Mouse (Mus musculus): ENCODE results near the gene Phldb3. TPM values are rescaled to one million over a fixed set of nuclear protein-coding genes. Genes with fewer than 3 reads are reported as not detected.
A peak's percentile ranks its signal among the peaks of the same experiment; 100 is the strongest.

Gene Phldb3
- polyA plus RNA-seq, 1 experiment from 2014 or later = not detected

DNA sequence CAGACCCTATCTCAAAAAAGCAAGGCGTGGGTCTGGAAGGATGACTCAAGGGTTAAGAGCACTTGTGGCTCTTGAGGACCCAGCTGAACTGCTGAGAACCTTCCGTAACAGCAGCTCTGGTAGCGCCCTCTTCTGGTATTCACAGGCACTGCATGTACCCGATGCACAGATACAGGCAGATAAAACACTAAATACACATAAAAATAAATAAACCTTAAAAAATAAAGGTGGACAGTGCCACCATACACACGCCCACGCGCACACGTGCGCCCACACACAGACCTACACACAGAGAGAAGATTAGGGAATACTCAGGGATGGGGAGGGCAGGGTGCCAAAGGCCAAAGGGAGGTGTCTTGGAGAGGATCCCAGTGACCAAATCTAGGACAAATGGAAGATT is 31.9 kb downstream of the Phldb3 start:
- WGBS = 8% methylated on average over 9 of the region's 9 CpGs
- H3K27me3 ChIP-seq = peaks cover 46% of the 10 kb centered on the region

DNA sequence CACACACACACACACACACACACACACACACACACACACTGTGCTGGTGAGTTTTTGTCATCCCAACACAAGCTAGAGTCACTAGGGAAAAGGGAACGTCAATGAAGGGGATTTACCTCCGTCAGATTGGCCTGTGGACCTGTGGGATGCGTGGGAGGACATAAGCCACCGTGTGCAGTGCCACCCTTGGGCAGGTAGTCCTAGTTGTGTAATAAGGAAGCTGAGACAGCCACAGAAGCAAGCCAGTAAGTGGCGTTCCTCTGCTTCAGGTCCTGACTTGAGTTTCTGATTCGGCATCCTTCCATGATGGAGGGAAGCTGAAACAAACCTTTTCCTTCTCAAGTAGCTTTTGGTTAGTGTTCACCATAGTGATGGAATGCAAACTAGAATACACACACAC is 33.9 kb downstream of the Phldb3 start:
- Histone ChIP-seq H3K27ac (replicated peaks) (no peak overlapping the region), H3K9me3 (no peaks in the 10 kb centered on the region), H3K9ac (replicated peaks) (no peak overlapping the region), H3K36me3 (no peaks in the 10 kb centered on the region), H3K27me3 (peaks cover 26% of the 10 kb centered on the region), H3K4me3 (no peak overlapping the region), H3K4me2 (replicated peaks) (no peak overlapping the region), H3K4me1 (no peaks in the 10 kb centered on the region)
- WGBS = 89% methylated on average over 6 of the region's 6 CpGs
- no peak for ATAC-seq (ENCODE audit: low FRiP score, low read depth)

More for the DNA sequence above, 31.9 kb downstream of the Phldb3 start:
- Histone ChIP-seq H3K9me3 (no peaks in the 10 kb centered on the region), H3K27ac (replicated peaks) (no peak overlapping the region), H3K4me1 (peaks cover 12% of the 10 kb centered on the region), H3K4me2 (replicated peaks) (no peak overlapping the region), H3K36me3 (no peaks in the 10 kb centered on the region), H3K4me3 (no peak overlapping the region), H3K9ac (replicated peaks) (no peak overlapping the region)
- ATAC-seq (ENCODE audit: low FRiP score, low read depth) = no peak

DNA sequence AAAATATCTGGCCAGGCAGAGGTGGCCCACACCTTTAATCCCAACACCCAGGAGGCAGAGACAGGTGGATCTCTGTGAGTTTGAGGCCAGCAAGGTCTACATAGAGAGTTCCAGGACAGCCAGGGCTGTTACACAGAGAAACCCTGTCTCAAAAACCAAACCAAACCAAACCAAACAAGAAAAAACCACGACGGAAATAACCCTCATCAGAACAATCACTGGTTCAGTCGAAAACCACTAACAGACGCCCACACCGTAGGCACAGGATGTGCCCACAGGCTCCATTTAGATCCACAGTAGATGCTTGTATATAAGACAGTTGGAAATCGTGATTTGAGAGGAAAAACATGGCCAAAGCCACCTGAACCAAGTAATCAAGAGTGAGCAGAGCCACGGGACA is 34.4 kb downstream of the Phldb3 start:
- 79% methylated on average over 7 of the region's 7 CpGs for WGBS
- Histone ChIP-seq H3K4me2 (replicated peaks) (no peak overlapping the region), H3K9ac (replicated peaks) (no peak overlapping the region), H3K4me1 (no peaks in the 10 kb centered on the region), H3K4me3 (no peak overlapping the region), H3K27me3 (peaks cover 21% of the 10 kb centered on the region), H3K36me3 (no peaks in the 10 kb centered on the region), H3K9me3 (no peaks in the 10 kb centered on the region), H3K27ac (replicated peaks) (no peak overlapping the region)
- ATAC-seq (ENCODE audit: low FRiP score, low read depth) = no peak

DNA sequence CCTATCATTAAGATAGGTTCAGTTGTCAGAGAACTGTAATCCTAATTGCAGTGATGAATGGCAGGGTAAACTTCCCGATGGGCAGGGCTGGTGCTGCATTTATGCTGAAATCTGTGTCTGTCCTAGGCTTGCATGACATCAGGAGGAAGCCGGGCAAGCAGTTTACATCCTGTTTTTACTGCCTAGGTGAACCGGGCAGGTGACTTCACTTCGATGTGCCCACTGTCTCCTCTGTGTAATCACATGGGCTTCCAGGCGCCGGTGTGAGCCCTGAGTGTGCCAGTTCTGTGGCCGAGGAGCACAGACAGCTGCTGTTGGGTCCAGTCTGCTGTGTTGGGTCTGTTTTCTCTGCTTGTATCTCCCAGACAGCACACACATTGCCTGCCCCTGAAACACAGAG is 35.9 kb downstream of the Phldb3 start:
- Histone ChIP-seq H3K27me3 (peaks cover 9% of the 10 kb centered on the region), H3K36me3 (no peaks in the 10 kb centered on the region), H3K4me2 (replicated peaks) (no peak overlapping the region), H3K4me1 (no peaks in the 10 kb centered on the region), H3K4me3 (no peak overlapping the region), H3K9ac (replicated peaks) (no peak overlapping the region), H3K9me3 (no peaks in the 10 kb centered on the region), H3K27ac (replicated peaks) (no peak overlapping the region)
- WGBS = 81% methylated on average over 7 of the region's 7 CpGs
- ATAC-seq (ENCODE audit: low FRiP score, low read depth) = no peak

DNA sequence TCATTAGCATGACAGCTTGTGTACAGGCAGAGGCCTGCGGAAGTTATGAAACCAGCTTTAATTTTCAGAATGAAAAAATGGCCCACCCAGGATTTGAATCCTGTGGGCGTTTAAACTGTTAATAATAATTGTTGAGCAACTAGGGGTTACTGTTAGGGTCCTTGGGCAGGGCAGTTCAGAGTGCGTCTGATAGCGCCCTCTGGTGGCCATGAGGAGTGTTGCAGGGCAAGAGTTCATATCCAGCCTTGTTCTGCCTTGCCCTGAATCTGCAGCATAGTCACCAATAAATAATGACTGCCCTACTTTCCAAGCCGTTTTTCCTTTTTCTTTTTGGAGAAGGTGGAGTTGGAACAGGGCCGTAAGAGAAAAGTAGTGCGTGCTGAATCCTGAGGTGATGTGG is 43.1 kb downstream of the Phldb3 start:
- no peaks in the 10 kb centered on the region for H3K36me3 ChIP-seq
- H3K9ac ChIP-seq (replicated peaks) = no peak overlapping the region
- no peak for ATAC-seq (ENCODE audit: low FRiP score, low read depth)
- no peak overlapping the region for H3K4me3 ChIP-seq
- no peaks in the 10 kb centered on the region for H3K4me1 ChIP-seq
- H3K27ac ChIP-seq (replicated peaks) = no peak overlapping the region
- WGBS = 26% methylated on average over 7 of the region's 7 CpGs
- H3K27me3 ChIP-seq = peaks cover 4% of the 10 kb centered on the region; the same call in 1 of the 2 replicates
- no peak overlapping the region for H3K4me2 ChIP-seq (replicated peaks)
- H3K9me3 ChIP-seq = no peaks in the 10 kb centered on the region

DNA sequence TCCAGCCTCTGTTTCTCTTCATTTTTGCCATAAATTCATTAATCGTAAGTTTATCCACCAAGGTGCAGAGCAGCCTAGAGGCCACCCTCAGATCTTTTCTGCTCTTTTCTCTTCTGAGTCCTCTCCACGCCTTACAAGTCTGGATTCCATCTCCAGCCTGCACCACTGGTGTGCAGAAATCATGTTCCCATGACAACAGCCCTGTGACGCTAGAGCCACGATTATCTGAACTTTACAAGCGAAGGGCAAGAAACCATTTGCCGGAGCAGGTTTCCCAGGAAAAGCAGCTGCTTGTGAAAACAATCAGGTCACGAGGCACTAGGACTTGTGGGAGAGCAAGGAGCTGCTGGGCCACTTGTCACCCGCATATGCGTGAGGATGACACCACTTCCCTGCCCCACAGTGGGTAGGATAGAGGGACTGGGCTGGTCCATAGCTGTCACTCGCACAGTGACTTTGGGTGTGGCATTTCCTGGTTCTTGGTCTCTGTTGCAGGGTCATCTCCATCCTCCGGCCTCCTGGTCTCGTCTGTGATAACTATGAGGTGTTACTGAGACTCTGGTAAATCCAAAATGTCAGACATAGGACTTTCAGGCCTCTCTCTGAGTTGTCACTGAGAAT is 49.3 kb downstream of the Phldb3 start:
- no peaks in the 10 kb centered on the region for H3K36me3 ChIP-seq
- H3K4me2 ChIP-seq (replicated peaks) = no peak overlapping the region
- H3K27me3 ChIP-seq = 0 out of 2 replicates have a peak, but pooled peaks cover 8% of the 10 kb centered on the region
- 70% methylated on average over 12 of the region's 12 CpGs for WGBS
- no peaks in the 10 kb centered on the region for H3K9me3 ChIP-seq
- no peak for ATAC-seq (ENCODE audit: low FRiP score, low read depth)
- no peak overlapping the region for H3K9ac ChIP-seq (replicated peaks)
- no peak overlapping the region for H3K4me3 ChIP-seq
- no peaks in the 10 kb centered on the region for H3K4me1 ChIP-seq
- H3K27ac ChIP-seq (replicated peaks) = no peak overlapping the region

DNA sequence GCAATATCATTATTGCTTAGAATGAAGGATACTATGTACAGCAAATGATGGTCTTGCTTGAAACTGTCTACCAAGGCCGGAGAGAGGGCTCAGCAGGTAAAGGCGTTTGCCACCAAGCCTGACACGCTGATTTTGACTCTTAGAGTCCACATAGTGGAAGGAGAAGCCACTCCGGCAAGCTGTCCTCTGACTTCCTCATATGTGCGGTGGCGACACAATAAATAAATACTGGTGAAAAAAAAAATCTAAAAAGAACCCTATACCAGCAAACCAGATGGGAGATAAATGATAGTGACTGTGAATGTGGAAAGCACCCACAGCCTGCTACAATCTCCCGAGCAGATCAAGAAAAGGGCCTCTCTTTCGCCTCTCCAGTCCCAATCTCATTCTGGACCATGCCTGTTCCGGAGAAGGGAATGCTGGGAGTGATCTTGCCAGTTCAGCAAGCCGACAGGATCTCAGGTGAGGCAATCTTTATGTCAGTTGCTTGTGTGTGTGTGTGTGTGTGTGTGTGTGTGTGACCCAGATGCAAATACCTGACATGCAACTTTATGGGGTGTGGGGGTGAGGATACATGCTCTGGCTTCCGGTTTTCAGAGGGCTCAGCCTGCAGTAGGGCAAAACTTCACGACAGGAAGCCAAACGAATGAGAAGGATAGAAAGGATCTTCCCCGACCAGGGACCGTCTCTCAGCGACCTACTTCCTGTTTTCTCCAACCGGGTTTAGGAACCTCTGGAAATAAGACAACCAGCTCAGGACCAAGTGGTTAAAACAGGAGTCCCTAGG is 50.7 kb downstream of the Phldb3 start:
- Histone ChIP-seq H3K4me3 (no peak overlapping the region), H3K4me2 (replicated peaks) (no peak overlapping the region), H3K27me3 (0 out of 2 replicates have a peak, but pooled peaks cover 4% of the 10 kb centered on the region), H3K4me1 (no peaks in the 10 kb centered on the region), H3K9me3 (no peaks in the 10 kb centered on the region), H3K9ac (replicated peaks) (no peak overlapping the region), H3K36me3 (no peaks in the 10 kb centered on the region), H3K27ac (replicated peaks) (no peak overlapping the region)
- no peak for ATAC-seq (ENCODE audit: low FRiP score, low read depth)
- 73% methylated on average over 17 of the region's 17 CpGs for WGBS

DNA sequence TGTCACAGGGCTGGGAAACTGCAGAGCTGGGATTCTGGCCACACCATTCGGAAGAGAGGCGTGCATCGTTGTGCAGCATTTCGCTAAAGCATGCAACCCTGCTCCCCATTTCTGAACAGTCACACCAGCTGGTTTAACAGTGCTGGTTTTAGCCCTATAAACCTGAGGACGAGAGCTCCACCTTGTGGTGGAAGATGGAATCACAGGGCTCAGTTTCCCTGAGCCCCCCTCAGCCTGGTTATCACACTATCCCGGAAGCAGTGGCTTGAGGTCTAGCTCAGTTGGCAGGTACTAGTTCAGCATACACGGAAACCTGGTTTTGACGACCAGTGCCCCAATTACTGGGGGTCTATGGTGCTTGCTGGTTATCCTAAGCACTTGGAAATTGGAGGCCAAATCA is 52.0 kb downstream of the Phldb3 start:
- no peaks in the 10 kb centered on the region for H3K4me1 ChIP-seq
- H3K27me3 ChIP-seq = 0 out of 2 replicates have a peak, but pooled peaks cover 4% of the 10 kb centered on the region
- no peak overlapping the region for H3K9ac ChIP-seq (replicated peaks)
- H3K4me2 ChIP-seq (replicated peaks) = no peak overlapping the region
- H3K36me3 ChIP-seq = no peaks in the 10 kb centered on the region
- H3K27ac ChIP-seq (replicated peaks) = no peak overlapping the region
- H3K4me3 ChIP-seq = no peak overlapping the region
- peak; percentile 75 for ATAC-seq (ENCODE audit: low FRiP score, low read depth)
- 19% methylated on average over 8 of the region's 8 CpGs for WGBS
- no peaks in the 10 kb centered on the region for H3K9me3 ChIP-seq

DNA sequence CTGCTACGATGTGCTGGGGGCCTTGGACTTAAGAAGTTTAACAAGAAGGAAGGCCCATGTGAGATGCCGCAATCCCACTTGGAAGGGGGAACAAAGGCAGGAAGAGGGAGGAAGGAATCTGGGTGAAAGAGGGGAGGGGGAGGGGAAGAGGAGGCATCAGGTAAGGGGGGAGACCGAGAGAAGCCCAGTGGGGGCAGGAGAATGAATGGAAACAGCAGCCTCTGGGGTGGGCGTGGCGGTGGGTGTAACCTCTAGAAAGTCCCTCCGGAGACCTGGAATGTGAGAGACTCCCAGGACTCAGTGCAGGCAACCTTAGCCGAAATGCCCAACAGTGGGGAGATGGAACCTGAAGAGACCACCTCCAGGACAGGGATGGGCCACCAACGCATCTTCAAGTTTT is 53.7 kb downstream of the Phldb3 start:
- H3K27ac ChIP-seq (replicated peaks) = no peak overlapping the region
- WGBS = 45% methylated on average over 8 of the region's 8 CpGs
- H3K27me3 ChIP-seq = 0 out of 2 replicates have a peak, but pooled peaks cover 4% of the 10 kb centered on the region
- H3K9me3 ChIP-seq = no peaks in the 10 kb centered on the region
- H3K36me3 ChIP-seq = no peaks in the 10 kb centered on the region
- H3K4me1 ChIP-seq = no peaks in the 10 kb centered on the region
- ATAC-seq (ENCODE audit: low FRiP score, low read depth) = no peak
- H3K4me2 ChIP-seq (replicated peaks) = no peak overlapping the region
- no peak overlapping the region for H3K9ac ChIP-seq (replicated peaks)
- no peak overlapping the region for H3K4me3 ChIP-seq

DNA sequence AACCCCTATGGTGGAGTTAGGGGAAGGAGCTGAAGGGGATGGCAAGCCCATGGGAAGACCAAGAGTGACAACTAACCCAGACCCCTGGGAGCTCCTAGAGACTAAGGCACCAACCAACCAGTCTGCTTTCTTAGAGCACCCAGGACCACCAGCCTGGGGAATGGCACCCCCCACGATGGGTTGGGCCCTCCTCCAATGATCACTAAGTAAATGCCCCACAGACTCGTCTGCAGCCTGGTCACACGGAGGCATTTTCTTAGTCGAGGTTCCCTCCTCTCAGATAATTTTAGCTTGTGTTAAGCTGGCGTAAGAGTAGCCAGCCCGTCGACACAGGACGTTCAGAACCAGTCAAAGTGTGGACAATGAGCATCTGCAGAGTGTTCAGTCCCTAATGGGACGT is 54.4 kb downstream of the Phldb3 start:
- Histone ChIP-seq H3K27me3 (0 out of 2 replicates have a peak, but pooled peaks cover 4% of the 10 kb centered on the region), H3K36me3 (no peaks in the 10 kb centered on the region), H3K4me1 (no peaks in the 10 kb centered on the region), H3K9me3 (no peaks in the 10 kb centered on the region), H3K4me2 (replicated peaks) (no peak overlapping the region), H3K4me3 (no peak overlapping the region), H3K27ac (replicated peaks) (no peak overlapping the region), H3K9ac (replicated peaks) (no peak overlapping the region)
- ATAC-seq (ENCODE audit: low FRiP score, low read depth) = no peak
- WGBS = 82% methylated on average over 9 of the region's 9 CpGs

DNA sequence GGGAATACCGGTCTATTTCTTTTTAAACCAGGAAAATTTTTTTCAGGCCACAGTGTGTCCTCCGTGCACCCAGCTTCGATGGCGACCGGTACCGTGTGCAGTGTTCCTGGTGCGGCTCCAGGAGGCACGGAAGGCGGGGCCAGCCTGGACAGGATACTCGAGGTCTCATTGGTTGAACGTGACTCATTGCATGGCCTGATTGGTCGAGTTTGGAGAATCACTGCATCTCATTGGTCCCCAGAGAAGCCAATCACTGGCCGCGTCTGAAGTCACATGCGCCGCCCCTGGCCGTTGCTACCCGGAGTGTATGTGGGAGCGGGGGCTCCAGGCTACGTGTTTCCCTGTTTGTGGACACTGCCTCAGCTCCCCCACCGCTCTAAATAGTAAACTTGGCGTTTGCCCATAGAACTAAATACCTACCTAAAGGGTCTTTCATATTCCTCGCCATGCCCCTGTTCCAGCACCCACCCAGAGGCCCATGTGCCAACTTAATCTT is 61.4 kb downstream of the Phldb3 start:
- ATAC-seq (ENCODE audit: low FRiP score, low read depth) = no peak
- H3K27ac ChIP-seq (replicated peaks) = no peak overlapping the region
- no peaks in the 10 kb centered on the region for H3K9me3 ChIP-seq
- H3K9ac ChIP-seq (replicated peaks) = no peak overlapping the region
- 90% methylated on average over 23 of the region's 23 CpGs for WGBS
- H3K4me1 ChIP-seq = no peaks in the 10 kb centered on the region
- H3K36me3 ChIP-seq = no peaks in the 10 kb centered on the region
- no peak overlapping the region for H3K4me3 ChIP-seq
- no peaks in the 10 kb centered on the region for H3K27me3 ChIP-seq
- H3K4me2 ChIP-seq (replicated peaks) = no peak overlapping the region

DNA sequence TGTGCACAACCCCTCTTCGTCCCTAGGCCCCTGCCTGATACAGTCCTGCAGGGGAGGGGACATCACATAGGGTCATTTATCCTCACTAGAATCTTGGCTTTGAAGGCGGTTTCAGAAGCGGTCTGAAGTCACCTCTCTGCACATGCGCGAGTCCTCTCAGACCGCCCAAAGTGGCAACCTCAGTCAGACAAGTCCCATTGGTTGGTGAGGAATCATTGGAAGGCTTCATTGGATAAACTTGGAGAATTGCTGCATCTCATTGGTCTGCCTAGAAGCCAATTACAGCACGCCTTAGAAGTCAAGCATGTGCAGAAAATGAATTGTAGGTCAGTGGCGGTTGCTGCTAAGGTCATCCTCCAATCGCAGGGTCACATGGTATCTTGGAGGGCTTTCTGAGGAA is 66.0 kb downstream of the Phldb3 start, which contains the start of gene Tex101:
Gene Tex101, minus strand, starts transcription at position 101 of the 400 bp plus-strand sequence.
- 90% methylated on average over 9 of the region's 9 CpGs for WGBS
- no peak for ATAC-seq (ENCODE audit: low FRiP score, low read depth)
- H3K4me1 ChIP-seq = no peaks in the 10 kb centered on the region
- H3K4me2 ChIP-seq (replicated peaks) = no peak within 1 kb of the TSS
- H3K36me3 ChIP-seq = no peaks in the 10 kb centered on the region
- no peaks in the 10 kb centered on the region for H3K27me3 ChIP-seq
- H3K9ac ChIP-seq (replicated peaks) = no peak within 1 kb of the TSS
- H3K27ac ChIP-seq (replicated peaks) = no peak within 1 kb of the TSS
- H3K4me3 ChIP-seq = no peak within 1 kb of the TSS
- H3K9me3 ChIP-seq = no peaks in the 10 kb centered on the region
